Comparison of ENCODE assay signal across 20 mouse cellular contexts in genomic region chr2:137074313-137074620, GRCm38 (mm10). TPM values are rescaled to one million over a fixed set of nuclear protein-coding genes. Genes with fewer than 3 reads are reported as not detected.
DNase-seq lines count a peak whose midpoint lies in the region; ATAC-seq lines count a peak whose summit lies in the region.
"Had no signal": no experiment of that assay in that cellular context is flagged by ENCODE, and none has a peak within 500 bp of the region (broad histone marks: within the 10 kb centered on the region; RNA-seq: fewer than 3 reads in every experiment).

No protein-coding gene starts in this region.

- WGBS in kidney, embryonic 15.5 days, result 39% methylated on average over 2 of the region's 2 CpGs
- 3% methylated on average over 2 of the region's 2 CpGs for WGBS in midbrain, embryonic 12.5 days
- 15% methylated on average over 2 of the region's 2 CpGs for WGBS in midbrain, embryonic 13.5 days

- H3K4me3 ChIP-seq in kidney, embryonic 15.5 days (replicated peaks), result no peak overlapping the region
- H3K4me3 ChIP-seq in midbrain, embryonic 12.5 days, result no peak overlapping the region
- no peak overlapping the region for H3K4me3 ChIP-seq in midbrain, embryonic 13.5 days (replicated peaks)
- H3K4me3 ChIP-seq: embryonic facial prominence, embryonic 10.5 days; intestine, embryonic 15.5 days; layer of hippocampus, adult 2 months; limb, embryonic 12.5 days had no signal

- H3K4me1 ChIP-seq in kidney, embryonic 15.5 days, result peaks cover 24% of the 10 kb centered on the region
- H3K4me1 ChIP-seq in midbrain, embryonic 12.5 days, result peaks cover 27% of the 10 kb centered on the region
- H3K4me1 ChIP-seq in midbrain, embryonic 13.5 days (replicated peaks), result peaks cover 22% of the 10 kb centered on the region
- H3K4me1 ChIP-seq: intestine, embryonic 15.5 days had no signal

- no peak overlapping the region for H3K27ac ChIP-seq in kidney, embryonic 15.5 days
- 0 out of 2 replicates have a peak overlapping the region, but pooled peaks have one; percentile 39 for H3K27ac ChIP-seq in midbrain, embryonic 12.5 days (replicated peaks)
- H3K27ac ChIP-seq in midbrain, embryonic 13.5 days, result no peak overlapping the region
- H3K27ac ChIP-seq: macrophage had no signal

- H3K9me3 ChIP-seq in kidney, embryonic 15.5 days (replicated peaks), result no peaks in the 10 kb centered on the region
- H3K9me3 ChIP-seq in midbrain, embryonic 12.5 days, result no peaks in the 10 kb centered on the region
- no peaks in the 10 kb centered on the region for H3K9me3 ChIP-seq in midbrain, embryonic 13.5 days
- H3K9me3 ChIP-seq: embryonic facial prominence, embryonic 10.5 days; intestine, embryonic 15.5 days; limb, embryonic 12.5 days had no signal

- ATAC-seq in frontal cortex, adult (ENCODE audit: low TSS enrichment), result peak; percentile 42
- ATAC-seq in kidney, embryonic 15.5 days (replicated peaks; ENCODE audit: low FRiP score), result peak; percentile 23
- ATAC-seq in midbrain, embryonic 12.5 days (ENCODE audit: low FRiP score, low read depth), result peak; percentile 5; the same call in 1 of the 2 replicates
- no peak for ATAC-seq in midbrain, embryonic 13.5 days
- ATAC-seq: intestine, embryonic 15.5 days; liver, postnatal 0 days; lung, postnatal 0 days had no signal

- no peak overlapping the region for H3K9ac ChIP-seq in kidney, embryonic 15.5 days
- no peak overlapping the region for H3K9ac ChIP-seq in midbrain, embryonic 12.5 days (replicated peaks)
- no peak overlapping the region for H3K9ac ChIP-seq in midbrain, embryonic 13.5 days (replicated peaks)
- H3K9ac ChIP-seq: intestine, embryonic 15.5 days; limb, embryonic 12.5 days; liver, postnatal 0 days had no signal

- no peak for DNase-seq in frontal cortex, postnatal 10 days (ENCODE audit: low spot score in 2 of 2)
- DNase-seq in kidney, postnatal 36 days, result no peak
- no peak for DNase-seq in cerebellum, adult 11 months
- DNase-seq: adrenal gland, postnatal 14 days; cerebellum, adult 9-11 months; kidney, postnatal 10 days; liver, postnatal 0 days; thymus, adult 18-20 months; thymus, postnatal 4 days had no signal

- no peaks in the 10 kb centered on the region for H3K36me3 ChIP-seq in kidney, embryonic 15.5 days
- H3K36me3 ChIP-seq in midbrain, embryonic 12.5 days, result no peaks in the 10 kb centered on the region
- no peaks in the 10 kb centered on the region for H3K36me3 ChIP-seq in midbrain, embryonic 13.5 days
- H3K36me3 ChIP-seq: embryonic facial prominence, embryonic 10.5 days; intestine, embryonic 15.5 days; limb, embryonic 12.5 days had no signal

- no peak overlapping the region for H3K4me2 ChIP-seq in kidney, embryonic 15.5 days
- no peak overlapping the region for H3K4me2 ChIP-seq in midbrain, embryonic 12.5 days (replicated peaks)
- H3K4me2 ChIP-seq in midbrain, embryonic 13.5 days (replicated peaks), result no peak overlapping the region
- H3K4me2 ChIP-seq: intestine, embryonic 15.5 days; limb, embryonic 12.5 days; liver, embryonic 11.5 days had no signal

- H3K27me3 ChIP-seq in kidney, embryonic 15.5 days, result no peaks in the 10 kb centered on the region
- no peaks in the 10 kb centered on the region for H3K27me3 ChIP-seq in midbrain, embryonic 12.5 days
- H3K27me3 ChIP-seq in midbrain, embryonic 13.5 days, result no peaks in the 10 kb centered on the region
- H3K27me3 ChIP-seq: intestine, embryonic 15.5 days; limb, embryonic 12.5 days had no signal

RNA-seq across cellular contexts. Expression of gene Jag1, which starts 42.2 kb away (rescaled TPM):
- polyA plus RNA-seq in kidney, embryonic 15.5 days (2015; fragmentation: Nextera tagmentation; extraction: Ambion mirVana), result 52.2 and 54.6 TPM in 2 replicates
- 51.2 and 53.0 TPM in 2 replicates for polyA plus RNA-seq in midbrain, embryonic 12.5 days (2016; fragmentation: Nextera tagmentation; extraction: Ambion mirVana)
- 22.1 and 27.4 TPM in 2 replicates for polyA plus RNA-seq in midbrain, embryonic 13.5 days (2015; fragmentation: Nextera tagmentation; extraction: Ambion mirVana)
